Mouse (Mus musculus) heart, adult 18-20 months (tissue): ENCODE data around the gene Txnrd2. TPM values are rescaled to one million over a fixed set of nuclear protein-coding genes. Genes with fewer than 3 reads are reported as not detected.
A peak's percentile ranks its signal among the peaks of the same experiment; 100 is the strongest.

Experiments
- DNase-seq, 2 experiments: peaks; one replicate each; pipeline ENCODE4 v3.0.0; 2021 to 2022; ENCODE audit warnings: mixed read lengths in 1 of 2
- total RNA-seq, 2 experiments: library from RNA; stranded (reverse); gene quantifications; 2 replicates each; pipeline ENCODE4 v1.2.3; 2021

Txnrd2 gene
- total RNA-seq, 2 experiments from 2014 or later, result 42.9 to 44.4 TPM

DNA sequence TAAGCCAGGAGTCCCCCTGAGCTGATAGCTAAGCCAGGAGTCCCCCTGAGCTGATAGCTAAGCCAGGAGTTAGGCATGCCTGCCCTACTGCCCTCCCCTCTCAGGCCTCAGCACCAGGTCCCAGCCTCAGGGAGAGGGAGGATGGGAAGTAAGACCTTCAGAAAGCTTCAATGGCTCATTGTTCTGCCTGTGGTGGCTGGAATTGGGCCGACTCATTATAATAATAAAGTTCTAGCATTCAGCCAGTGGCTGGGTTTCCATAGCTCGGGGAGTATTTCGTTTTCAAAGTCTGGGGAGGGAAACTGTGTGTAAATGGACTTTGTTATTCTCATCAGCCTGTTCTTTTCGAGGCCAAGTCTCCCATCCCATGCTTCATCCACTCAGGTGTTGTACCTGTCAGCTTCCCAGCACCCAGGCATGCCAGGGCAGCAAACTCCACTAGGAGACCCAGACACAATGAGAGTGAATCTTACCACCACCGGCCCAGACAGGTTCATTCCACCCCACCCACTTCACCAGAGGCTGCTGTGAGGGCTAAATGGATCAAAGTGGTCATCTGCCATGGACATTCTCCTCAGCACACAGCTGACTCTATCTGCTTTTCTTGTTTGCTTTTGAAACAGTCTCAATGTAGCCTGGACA is 58.7 kb downstream of the Txnrd2 start:
- no peak for DNase-seq

- DNase-seq, result no peak
These were observed 59.9 kb downstream of the Txnrd2 start for GRCm38 (mm10) chr16:18486126-18486525.

GRCm38 (mm10) chr16:18490281-18490680 is 64.1 kb downstream of the Txnrd2 start:
- DNase-seq, result no peak

DNA sequence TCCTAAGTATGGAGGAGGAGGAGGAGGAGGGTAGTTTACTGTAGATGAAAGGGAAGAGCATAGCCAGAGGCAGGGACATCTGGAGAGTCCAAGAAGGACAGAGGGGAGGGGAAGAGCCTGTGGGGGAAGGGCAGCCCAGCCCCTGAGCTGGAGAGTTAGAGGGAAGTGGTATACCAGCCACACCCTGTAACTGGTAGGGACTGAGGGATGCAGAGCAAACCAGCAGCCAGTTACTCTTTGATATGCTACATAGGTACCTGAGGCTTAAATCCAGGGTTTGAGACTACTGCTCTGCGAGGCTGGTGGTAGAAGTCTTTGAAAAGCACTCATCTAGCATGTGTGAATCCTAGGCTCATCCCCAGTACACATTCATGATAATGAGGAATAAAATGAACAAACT is 64.7 kb downstream of the Txnrd2 start:
- DNase-seq, result no peak

- DNase-seq, result peak; percentile 14 to 70
These were observed 71.8 kb downstream of the Txnrd2 start for GRCm38 (mm10) chr16:18497865-18498515.

DNA sequence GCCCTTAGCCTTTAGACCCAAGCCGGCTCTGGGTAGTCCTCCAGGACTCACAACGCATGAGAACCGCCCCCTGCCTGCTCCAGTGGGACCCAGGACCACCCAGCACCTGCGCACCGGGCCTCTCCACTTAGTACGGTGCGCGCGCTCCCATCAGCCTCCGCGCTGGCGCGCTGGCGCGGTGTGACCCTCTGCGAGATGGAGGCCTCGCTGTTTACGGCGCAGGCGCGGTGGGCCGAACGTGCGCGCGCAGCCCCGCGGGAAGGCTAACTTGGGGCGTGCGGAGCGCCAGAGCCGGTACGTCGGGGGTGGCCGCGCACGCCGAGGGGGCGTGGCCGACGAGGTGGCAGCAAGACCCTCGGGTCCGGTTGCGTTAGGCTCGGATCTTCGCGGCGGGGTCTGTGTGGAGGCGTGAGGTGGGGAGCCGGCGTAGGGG is 72.4 kb downstream of the Txnrd2 start, which contains the start of the genes Gnb1l and Rtl10:
Gnb1l (plus strand) TSS at position 156 of the 433 bp plus-strand sequence.
Rtl10 (plus strand) TSS at position 344 of the 433 bp plus-strand sequence.
- DNase-seq, result peak; percentile 96

GRCm38 (mm10) chr16:18498996-18499395 is 72.8 kb downstream of the Txnrd2 start:
- DNase-seq, result peak in 1 of 2 experiments; percentile 41

GRCm38 (mm10) chr16:18501531-18501930 is 75.3 kb downstream of the Txnrd2 start:
- no peak for DNase-seq

- DNase-seq, result no peak
These were observed 77.6 kb downstream of the Txnrd2 start for GRCm38 (mm10) chr16:18503566-18504342.

DNA sequence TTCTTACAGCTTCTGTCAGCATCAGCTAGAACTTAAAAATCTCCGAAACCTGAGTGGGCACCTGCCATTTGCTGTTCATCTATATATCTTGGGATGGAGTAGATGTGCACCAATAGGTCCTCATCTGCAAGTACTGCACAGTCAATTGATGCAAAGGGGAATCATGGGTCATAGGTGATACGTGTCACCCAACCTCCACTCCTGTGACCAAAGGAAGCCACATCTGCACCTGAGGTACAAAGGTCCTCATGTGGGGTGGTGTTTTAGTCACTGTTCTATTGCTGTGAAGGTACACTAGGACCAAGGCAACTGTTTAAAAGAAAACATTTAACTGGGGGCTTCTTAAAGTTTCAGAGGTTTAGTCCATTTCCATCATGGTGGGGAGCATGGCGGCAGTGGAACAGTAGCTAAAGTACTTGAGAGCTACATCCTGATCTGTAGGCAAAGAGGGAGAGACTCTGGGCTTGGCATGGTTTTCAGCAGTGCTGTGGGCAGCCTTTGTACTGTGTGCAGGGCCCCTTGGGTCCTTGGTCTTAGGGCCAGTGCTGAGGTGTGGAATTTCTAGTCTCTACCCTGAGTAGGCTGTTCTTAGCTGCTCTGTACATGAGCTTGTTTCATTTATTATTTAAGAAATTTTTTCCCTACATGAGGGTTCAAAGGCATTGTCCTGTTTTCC is 80.5 kb downstream of the Txnrd2 start:
- no peak for DNase-seq

DNA sequence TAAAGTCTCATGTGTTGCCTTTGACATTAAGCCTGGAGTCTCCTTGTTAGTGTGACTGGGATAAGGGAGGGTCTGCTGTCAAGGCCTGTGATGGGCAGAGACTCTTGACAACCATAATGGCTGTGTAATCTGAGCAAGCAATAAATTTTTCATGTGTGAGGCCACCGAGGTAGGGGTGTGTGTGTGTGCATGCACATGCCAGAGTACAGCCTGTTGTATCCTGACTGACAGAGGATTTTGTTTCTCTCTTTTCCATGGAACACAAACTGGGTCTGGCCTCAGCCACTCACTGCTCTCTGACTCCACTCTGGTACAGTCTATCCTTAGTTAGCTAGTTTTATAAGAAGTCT is 81.0 kb downstream of the Txnrd2 start:
- DNase-seq, result no peak

DNA sequence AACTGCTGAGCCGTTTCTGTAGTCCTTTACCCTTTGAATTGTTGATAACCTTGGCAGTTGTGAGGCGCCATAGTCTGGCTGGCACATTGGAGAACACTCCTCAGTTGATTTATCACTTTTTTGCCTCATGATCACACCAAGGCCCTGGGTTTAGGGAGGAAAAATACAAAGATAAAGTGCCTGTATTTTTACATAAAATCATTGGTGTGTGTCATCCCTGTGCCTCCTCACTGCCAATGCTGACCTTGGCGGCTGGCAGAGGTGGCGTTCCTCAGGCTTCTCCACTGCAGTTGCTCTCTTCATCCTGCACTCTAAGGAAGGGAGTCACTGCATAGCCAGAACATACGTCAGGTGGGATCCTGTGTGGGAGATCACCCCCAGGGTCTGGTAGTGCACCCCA is 85.6 kb downstream of the Txnrd2 start:
- no peak for DNase-seq

GRCm38 (mm10) chr16:18513508-18513907 is 87.3 kb downstream of the Txnrd2 start:
- no peak for DNase-seq

GRCm38 (mm10) chr16:18518091-18518490 is 91.9 kb downstream of the Txnrd2 start:
- DNase-seq, result no peak

DNA sequence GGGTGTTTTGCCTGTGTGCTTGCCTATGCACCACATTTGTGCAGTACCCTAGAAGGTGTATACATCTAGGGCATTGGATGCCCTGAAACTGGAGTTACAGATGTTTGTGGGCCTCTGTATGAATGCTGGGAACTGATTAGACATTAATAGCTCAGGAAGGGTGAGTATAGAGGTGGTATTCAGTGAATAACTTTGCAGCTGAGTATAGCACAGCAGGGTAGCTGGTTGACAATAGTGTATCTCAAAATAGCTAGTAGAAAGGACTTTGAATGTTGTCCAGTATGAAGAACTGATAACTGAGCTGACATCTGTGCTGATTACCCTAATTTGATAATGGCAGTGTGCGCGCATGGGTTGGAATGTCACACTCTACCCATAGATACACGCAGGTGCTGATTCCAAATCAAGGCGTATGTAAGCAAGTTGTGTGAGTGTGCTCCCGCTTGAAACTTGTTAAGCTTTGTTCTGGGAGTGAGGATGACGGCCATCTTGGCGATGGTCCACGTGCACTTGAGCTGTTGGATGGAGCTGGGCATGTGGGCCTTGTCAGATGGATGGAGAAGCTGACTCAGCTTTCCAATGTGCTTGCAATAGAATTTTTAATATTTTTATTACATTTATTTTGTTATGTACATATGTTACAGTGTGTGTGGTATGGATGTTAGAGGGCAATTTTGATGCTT is 97.5 kb downstream of the Txnrd2 start:
- peak; percentile 49 to 63 for DNase-seq

DNA sequence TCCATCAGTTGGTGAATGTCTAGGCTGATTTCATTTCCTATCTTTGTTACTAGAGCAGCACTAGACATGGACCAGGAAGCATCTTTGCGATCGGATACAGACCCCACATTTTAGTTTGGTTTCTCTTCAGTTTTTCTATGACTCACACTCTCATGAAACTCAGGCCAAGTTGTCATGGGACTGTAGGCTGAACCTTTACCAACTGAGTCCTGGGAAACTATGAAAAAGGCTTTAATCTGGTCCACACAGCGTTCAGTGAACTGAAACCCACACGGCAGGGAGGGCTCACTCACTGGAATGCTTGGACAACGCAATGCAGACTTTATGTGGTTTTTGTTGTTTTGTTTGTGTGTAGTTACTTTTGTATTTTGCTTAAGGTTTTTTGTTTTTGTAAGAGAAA is 102.5 kb downstream of the Txnrd2 start:
- no peak for DNase-seq

Other genes with a start within 250 kb of the Txnrd2 start
- gene Ccdc188, start 208.5 kb upstream of the Txnrd2 start, total RNA-seq, result not detected
- gene Zdhhc8, start 191.2 kb upstream of the Txnrd2 start, total RNA-seq, result 10 to 100 TPM; 18.1 to 25.1 TPM
- 10 to 100 TPM; 13.8 to 16.7 TPM for gene Trmt2a, start 177.7 kb upstream of the Txnrd2 start, total RNA-seq
- 10 to 100 TPM; 36.3 to 42.5 TPM for gene Ranbp1, start 177.7 kb upstream of the Txnrd2 start, total RNA-seq
- not detected for gene Gm49776, start 168.1 kb upstream of the Txnrd2 start, total RNA-seq
- gene Dgcr8, start 137.1 kb upstream of the Txnrd2 start, total RNA-seq, result 10 to 100 TPM; 10.9 to 12.4 TPM
- 100 to 1,000 TPM; 170 to 176 TPM for gene Tango2, start 78.3 kb upstream of the Txnrd2 start, total RNA-seq
- gene Arvcf, start 78.2 kb upstream of the Txnrd2 start, total RNA-seq, result 10 to 100 TPM; 13.1 to 15.1 TPM
- gene Comt, start 468 bp downstream of the Txnrd2 start, total RNA-seq, result 100 to 1,000 TPM; 123 to 141 TPM
- gene Gnb1l, start 72.3 kb downstream of the Txnrd2 start, total RNA-seq, result 1 to 10 TPM; 6.1 to 6.4 TPM
- 1 to 10 TPM; 3.9 to 4.1 TPM for gene Rtl10, start 72.5 kb downstream of the Txnrd2 start, total RNA-seq
- gene Tbx1, start 164.3 kb downstream of the Txnrd2 start, total RNA-seq, result 1 to 10 TPM; 1.1 to 1.3 TPM
- under 1 TPM; 0.27 to 0.67 TPM for gene Gp1bb, start 196.0 kb downstream of the Txnrd2 start, total RNA-seq
- 1 to 10 TPM in 1 of 2 experiments, under 1 TPM in 1; 0.15 to 1.1 TPM for gene Gm49601, start 200.0 kb downstream of the Txnrd2 start, total RNA-seq
- gene Sept5, start 203.6 kb downstream of the Txnrd2 start, total RNA-seq, result 1 to 10 TPM; 3.9 to 4.1 TPM